Mouse (Mus musculus): ENCODE measurements around the gene Tnfrsf1b.

Tnfrsf1b gene
- long read RNA-seq, experiment 1 = 0 reads
- long read RNA-seq, experiment 2, partial matches to known transcripts = 0 of 1 reads
- long read RNA-seq, experiment 2, other reads (novel, unspliced or antisense) = 1 of 1 reads

DNA sequence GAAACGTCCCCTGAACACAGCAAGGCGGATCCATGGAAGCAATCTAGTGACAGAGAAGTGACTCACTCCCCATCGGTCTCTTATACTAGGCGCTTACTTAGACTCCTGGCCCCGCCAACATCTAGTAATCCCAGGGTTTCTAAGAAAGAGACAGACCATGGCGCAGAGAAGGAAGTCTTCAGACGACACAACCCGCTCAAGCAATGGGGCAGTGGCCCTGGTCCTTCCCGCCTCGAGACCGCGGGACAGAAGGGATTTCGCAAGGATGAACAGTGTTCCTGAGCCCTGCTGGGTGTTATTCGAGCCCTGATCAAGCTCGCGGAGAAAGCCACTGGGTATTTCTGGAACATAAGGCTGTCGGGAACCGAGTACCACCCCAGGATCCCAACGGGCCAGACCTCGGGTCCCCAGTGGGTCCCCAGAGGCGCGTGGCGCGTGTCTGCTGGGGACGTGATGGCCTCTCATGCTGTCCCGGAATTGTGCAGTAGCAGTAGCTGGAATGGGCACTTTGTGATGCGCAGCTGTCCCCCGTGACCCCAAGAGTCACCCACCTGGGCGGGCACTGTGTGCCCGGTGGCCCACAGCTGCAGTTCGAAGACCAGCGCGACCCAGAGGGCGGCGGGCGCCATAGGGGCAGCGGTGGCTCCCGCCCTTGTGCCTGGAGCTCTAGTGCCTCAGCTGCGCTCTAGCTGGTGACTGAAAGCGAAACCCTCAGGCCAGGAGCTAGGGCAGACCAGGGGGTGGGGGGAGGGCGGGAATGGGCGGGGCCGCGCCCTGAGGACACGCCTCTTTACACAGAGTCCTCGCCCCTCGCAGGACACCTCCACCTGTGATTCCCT, at the start of gene Tnfrsf1b:
TSS of gene Tnfrsf1b (minus strand) at position 698 of the 839 bp plus-strand sequence.
- intact Hi-C loops (cut with DNase I) = no loop called here

DNA sequence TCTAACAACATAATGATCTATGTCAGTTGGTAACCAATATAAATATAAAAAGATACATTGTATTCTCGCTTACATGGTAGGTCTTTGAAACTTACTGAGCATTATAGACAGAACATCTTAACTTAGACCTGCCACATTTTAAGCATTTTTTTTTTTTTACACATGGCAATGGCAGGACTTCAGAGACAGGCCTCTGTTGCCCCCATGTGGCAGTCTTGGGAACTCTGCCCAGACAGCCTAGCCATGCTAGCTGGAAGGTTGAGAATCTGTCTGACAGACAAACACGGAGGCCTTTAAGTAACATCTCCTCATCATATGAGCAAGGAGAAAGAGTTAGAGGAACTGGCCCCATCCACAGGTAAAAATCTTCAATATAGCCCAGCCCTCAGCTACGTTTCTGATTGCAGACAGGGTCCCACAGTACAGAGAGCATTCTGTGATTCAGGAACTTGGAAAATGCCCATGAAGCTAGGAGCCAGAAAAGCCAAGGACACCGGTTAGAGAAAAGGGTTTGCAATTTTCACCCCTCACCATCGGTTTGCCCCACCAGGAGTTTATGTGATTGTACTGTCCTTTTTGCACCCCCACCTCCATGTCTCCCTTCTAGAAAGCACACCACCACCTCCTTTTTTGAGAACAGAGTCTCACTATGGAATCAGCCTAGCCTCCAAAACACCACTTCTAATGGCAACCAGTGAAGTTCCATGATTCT, 49.1 kb upstream of the Tnfrsf1b start:
- intact Hi-C loops (cut with DNase I) = no loop called here

DNA sequence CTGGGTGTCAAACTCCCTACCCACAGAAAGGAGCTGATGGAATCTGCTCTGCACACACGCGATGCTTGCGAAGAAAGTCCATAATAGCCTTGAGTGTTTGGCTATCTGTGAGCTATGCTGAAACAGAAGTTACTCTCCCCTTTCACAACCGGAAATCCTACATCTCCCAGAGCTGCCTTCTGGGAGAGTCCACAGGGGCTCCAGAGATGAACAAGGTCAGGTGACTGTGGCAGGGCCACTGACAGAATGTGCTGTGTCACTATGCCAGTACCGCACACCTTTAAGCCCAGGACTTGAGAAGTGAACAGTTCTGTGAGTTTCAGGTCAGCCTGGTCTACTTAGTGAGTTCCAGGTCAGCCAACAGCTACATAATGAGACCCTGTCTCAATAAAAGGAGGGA, 47.9 kb upstream of the Tnfrsf1b start:
- intact Hi-C loops (cut with DNase I) = no loop called here

DNA sequence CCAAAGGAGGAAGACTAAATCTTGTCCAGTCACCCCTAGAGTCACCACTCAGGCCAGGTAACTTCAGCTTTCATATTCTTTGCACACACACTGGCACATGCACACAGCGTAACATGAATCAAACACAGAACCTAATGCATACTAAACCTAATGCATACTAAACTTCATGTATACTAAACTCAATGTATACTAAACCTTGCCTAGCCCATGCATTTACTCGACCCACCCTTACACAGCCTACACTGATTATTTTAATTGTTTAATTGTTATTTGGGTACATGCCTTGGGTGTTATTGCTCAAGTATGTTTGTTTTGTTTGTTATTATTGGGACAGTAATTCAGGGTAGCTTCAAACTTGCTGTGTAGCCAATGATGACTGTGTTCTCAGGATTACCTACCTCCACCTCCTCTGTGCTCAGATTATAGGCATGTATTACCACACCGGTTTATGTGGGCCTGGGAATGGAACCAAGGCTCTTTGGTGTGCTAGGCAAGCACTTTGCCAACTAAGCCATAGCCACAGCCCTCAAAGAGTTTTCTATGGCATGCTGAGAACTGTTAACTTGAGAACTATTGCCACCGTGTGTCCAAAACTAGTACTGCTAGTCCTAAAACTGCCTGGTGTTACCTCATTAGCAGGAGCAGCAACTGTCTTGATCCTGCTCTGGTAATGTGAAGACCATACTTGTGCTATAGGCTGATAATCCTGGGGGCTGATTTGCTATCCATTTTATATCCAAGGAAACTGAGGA, 39.9 kb upstream of the Tnfrsf1b start:
- intact Hi-C loops (cut with DNase I) = loop anchor here (1.0 to 5.0 kb wide), 3 partner anchors 72 to 394 kb away; partner anchors contain the start of gene Dhrs3

DNA sequence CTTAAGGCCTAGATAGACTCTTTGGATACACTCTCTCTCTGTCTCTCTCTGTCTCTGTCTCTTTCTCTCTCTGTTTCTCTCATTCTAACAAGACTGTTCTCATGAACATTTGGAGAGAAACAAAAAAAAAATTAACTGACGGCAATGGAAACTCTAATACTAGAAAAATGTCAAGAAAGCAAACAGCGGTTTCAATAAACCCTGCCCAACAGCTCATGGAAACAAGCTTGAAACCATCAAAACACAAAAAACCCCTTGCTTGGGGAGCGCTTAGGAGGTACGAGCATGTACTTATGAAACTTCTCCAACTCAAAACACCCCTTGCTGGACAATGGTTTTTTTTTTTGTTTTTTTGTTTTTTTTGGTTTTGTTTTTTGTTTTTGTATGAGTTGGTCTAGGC, 38.0 kb upstream of the Tnfrsf1b start:
- intact Hi-C loops (cut with DNase I) = loop anchor here (5.0 kb wide), 2 partner anchors 127 to 392 kb away; partner anchors contain the start of gene Dhrs3

DNA sequence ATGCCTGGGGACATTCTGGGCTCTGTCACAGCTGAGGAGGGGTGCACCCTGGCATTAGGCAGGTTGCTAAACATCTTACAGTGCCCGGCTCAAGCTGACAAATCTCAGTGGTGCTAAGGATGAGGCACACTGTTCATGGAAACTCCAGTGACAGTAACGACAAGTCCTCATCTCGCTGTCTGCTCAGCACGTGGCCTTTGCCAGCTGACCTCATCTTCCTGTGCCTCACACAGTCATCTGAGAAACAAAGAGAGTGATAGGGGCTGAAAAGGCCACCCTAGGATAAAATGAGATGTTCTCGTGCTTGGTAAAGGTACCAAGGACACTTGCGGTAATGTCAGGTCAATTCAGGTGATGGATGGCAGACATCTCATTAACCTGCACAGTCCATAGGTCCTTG, 36.8 kb upstream of the Tnfrsf1b start:
- intact Hi-C loops (cut with DNase I) = no loop called here

DNA sequence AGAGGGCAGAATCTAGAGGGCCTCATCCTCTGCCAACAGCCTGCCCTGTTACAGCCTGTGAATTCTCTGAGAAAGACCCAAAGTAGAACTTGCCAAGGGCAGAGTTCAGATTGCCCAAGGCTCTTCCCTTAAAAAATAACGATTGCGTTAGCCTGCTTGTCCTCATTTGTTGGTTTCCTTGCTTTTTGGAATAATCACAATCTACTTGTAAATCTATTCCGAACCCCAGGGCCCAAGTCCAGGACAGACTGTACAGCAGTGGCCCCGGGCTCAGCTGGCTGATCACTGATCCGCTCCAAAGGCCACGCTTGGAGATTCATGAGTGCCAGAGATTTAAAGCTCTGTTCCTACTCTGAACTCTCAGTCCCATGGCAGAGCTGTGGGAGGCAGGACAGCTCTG, 34.3 kb upstream of the Tnfrsf1b start:
- intact Hi-C loops (cut with DNase I) = no loop called here

DNA sequence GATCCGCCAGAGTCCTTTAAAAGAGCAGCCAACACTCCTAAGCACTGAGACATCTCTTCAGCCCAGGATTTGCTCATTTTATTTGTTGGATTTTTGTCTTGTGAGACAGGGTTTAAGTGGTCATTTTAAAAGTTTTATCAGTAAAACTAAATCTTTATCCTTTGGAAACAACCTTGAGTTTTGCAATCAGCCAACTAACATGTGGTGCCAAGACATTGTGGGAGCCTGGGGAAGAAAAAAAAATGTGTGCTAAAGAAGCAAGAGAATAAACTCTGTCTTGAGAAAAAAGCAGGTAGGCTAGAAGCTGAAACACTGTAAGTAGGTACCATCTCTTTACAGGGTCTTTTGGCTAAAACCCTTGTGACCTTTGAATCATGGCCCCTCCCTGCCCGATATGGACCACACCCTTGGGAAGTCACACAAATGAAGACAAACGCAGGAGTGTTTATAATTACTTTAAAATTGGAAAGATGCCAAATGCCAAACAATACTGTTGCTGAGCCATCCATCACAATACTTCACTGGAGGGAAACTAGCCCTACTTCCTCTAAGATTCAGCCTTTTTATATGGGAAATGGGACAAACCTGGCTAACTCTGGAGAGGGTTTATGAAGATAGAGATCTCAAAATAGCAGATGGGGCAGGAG, 32.2 kb upstream of the Tnfrsf1b start:
- intact Hi-C loops (cut with DNase I) = no loop called here

DNA sequence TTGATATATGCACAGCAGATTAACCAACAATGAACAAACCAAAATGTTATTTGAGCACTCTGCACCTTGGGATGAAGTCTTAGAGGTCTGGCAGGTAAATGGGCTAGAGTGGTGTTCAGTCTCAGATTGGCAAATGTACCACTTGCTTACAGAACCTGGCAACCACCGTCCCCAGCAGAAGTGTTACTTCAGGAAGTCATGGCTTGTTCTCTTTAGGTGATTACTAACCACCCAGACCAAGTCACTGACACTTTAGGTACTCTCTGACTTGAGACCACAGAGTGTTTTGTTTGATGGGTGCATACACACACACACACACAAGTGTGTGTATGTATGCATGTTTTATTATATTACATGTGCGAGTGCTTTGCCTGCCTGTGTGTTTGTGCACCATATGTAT, 31.6 kb upstream of the Tnfrsf1b start:
- intact Hi-C loops (cut with DNase I) = no loop called here

DNA sequence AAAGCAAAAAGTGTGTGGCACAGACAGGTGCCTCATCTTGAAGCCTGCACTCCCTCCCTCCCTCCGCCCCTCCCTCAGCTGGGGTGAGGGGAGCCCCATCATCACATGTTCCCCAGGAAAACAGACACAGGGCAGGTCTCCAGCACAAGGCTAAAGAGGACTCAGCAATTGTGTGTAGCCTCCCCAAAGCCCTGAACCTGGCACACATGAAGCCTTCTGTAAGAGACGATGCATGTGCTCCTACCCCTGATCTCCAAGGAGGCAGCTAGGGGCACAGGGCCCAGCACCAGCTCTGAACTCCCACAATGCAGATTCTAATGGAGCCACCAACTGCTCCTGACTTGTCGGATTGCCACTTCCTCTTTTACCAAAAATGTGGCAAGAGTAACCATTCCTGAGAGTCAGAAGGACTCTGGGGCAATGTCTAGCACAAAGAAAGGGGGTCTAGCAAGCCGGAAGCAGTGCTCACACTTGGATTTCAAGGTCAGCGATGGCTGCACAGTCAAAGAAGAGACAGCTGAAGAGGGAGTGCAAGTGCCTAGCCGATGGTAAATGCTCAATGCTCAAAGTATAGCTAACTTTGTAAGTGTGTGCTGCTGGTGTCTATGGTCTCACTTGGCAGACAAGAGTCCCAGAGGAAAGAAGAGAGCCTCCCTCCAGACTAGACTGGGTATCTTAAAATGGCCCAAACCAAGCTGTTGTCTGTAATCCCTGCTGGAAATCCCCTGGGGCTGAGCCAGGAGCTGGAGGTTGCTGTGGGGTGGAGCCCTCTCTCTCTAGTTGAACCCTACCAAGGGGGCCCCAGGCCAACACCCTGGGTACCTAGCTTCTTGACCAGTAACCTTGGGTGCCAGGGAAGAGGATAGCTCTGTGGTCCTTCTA, 29.9 kb upstream of the Tnfrsf1b start:
- intact Hi-C loops (cut with DNase I) = no loop called here

DNA sequence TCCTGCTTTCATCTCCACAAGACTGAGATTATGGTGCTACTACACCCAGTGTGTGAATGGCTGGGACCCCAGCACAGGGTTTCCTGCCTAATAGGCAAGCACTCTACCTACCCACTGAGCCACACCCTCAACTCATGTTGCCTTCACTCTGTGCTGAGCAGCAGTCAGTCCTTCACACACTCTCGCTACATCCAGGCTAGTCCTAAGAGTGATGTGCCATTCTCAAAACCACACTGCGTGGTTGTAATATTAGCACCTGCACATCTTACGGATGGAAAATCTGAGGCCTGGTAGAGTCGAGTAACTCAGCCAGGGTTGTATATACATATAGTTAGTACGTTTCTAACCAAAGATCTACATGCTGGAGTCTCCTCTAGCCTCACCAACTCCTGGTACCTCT, 28.2 kb upstream of the Tnfrsf1b start:
- intact Hi-C loops (cut with DNase I) = no loop called here

DNA sequence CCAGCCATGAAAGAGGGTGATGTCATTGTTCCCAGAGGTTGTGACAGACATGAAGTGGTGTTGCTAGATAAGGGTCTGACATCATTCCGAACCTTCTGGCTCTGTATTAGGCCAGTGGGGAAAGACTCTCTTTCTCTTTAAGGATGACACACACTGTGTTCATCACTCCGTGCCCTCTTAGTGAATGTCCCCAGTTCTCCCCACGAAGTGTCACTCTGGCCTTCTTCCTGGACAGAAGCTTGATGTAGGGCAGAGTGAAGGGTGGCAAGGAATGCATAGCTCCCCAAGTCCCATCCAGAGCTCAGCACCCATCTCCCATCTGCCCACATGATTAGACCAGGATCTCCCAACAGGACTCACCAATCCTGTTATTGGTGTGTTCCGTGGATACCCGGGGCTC, 27.3 kb upstream of the Tnfrsf1b start:
- intact Hi-C loops (cut with DNase I) = no loop called here

DNA sequence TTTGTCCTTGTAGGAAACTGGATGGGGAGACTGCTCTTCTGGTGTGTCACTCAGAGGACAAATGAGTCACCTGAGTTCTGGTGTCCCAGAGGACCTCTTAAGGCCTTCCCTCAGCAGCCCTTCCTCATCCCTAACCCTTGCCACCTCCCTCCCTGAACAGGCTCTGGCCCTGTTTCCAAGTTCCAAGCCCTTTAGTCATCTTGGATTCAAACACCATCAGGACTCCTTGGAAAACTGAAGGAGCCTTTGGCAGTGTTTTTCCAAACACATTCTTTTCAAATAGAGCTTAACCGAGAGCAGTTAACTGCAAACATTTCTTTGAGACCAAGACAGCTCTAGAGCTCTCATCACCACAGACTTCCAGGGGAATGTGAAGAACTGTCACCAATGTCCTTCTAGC, 26.1 kb upstream of the Tnfrsf1b start:
- intact Hi-C loops (cut with DNase I) = no loop called here

DNA sequence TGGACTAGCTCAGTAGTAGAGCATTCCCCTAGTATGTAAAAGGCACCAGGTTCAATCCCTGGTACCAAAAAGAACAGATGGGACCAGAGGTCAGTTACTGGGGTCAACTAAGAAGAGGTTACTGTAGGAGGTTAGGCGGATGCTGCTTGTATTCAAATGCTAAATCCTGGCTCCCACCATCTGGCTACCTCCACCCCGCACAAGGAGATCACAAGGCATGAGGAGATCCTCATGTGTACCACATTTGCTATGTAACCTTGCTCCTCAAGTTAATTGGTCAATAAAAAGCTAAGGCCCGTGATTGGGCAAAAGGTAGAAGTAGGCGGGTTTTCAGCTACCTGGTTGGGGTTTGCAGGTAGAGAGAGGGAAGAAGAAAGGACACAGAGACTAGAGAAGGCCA, 25.0 kb upstream of the Tnfrsf1b start:
- intact Hi-C loops (cut with DNase I) = no loop called here

DNA sequence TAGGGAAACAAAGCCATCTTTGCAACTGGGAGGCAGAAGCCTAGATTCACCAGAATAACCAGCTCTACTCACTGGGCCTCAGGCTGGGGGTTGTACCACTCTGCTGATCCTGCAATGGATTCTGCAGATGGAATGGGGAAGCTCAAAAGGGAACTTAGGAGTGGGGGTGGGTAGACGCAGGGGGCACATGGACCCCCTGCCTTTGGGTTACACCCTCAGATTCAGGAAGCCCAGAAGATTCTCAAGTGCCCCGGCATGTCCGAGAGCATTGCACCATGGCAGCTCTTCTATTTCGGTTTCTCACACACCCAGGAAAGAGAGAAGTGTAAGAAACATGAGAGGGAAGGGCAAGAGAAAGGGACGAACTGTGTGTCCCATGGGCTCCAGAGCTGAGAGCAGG, 23.5 kb upstream of the Tnfrsf1b start:
- intact Hi-C loops (cut with DNase I) = no loop called here

DNA sequence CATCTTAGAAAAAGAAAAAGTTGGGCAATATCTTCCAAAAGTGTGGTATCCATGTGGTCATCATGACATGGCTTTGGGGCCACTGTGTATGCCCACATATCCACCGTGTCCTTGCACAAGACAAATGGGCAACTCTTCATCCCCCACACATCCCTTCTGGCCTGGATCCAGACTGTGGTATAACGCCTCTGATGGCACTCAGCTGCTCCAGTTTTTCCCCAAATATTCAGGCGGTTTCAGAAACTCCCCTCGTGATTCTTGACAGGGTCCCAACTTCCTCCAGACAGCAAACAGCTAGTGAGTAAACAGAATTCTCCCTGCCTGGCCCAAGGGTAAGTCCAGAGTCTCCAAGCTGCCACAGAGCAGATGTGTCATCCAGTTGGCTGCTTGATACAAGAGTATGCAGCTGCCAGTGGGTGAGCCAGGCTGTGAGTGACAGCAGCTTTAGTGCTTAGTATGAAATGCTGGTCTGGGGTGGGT, 21.0 kb upstream of the Tnfrsf1b start:
- intact Hi-C loops (cut with DNase I) = no loop called here

DNA sequence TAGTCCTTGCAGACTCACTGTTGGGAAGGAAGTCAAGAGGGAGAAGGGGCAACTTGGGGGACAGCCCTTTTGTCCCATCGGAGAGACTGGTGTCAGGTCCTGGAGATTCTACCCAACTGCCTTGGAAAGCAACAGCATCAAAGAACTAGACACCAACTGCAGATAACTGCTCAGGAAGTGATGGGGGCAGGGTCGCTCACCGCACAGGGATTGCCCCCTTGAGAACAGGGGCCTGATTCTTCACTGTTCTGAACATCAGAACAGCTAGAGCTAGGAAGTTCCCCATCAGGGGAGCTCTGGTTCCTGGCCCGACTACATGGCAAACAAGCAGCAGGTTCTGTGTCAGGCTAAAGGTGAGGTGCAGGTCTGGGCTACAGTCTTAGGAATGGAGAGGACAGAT, 19.8 kb upstream of the Tnfrsf1b start:
- intact Hi-C loops (cut with DNase I) = no loop called here

DNA sequence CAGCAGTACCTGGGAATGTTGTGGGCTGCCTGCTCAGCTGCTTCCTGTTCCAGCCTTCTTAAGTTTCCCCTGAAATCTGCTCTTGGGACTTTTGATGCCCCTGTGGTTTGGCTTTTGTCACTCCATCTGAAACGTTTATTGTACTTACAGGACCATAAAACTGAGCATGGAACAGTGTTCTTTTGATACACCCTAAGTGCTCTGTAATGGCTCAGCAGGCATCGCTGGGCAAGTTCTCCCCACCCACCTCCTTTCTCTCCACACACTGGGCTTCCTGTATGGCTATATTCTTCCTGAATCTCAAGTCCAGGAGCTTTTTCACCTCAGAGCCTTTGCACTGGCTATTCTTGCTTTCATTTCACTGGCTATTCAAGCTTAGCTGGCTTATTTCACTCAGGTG, 18.1 kb upstream of the Tnfrsf1b start:
- intact Hi-C loops (cut with DNase I) = no loop called here

DNA sequence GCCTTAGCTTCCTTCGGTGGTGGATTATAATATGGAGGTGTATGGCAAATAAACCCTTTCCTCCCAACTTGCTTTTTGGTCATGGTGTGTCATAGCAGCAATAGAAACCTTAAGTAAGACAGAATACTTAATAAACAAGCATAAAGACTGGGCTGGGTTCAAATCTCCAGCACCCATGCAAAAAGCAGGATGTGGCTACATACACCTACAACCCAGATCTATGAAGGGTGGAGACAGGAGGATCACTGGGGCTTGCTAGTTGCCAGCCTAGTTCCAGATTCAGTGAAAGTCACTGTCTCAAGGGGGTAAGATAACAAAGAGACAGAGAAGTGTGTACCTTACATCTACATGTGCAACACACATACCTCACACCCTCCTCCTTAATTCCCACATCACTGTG, 16.9 kb upstream of the Tnfrsf1b start:
- intact Hi-C loops (cut with DNase I) = no loop called here

DNA sequence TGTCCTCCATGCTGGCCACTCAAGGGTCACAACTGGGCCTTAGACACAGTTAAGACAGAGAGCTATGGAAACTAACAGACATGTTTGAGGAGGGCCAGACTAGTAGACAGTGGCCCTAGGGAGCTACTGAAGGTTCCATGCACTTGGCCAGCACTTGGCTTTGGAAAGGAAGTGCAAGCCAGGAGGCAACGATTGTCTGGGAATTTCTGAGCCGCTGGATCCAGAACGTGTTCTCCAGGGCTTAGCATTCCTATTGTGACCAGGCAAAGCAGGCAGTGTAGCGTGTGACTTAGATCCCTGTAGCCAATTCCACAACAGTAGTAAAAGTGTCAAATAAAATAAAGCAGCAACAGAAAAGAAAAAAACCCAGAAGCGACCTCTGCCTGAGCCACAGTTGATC, 14.1 kb upstream of the Tnfrsf1b start:
- intact Hi-C loops (cut with DNase I) = no loop called here
